Mouse (Mus musculus) limb, embryonic 14.5 days (tissue): ENCODE data around the gene Cdk17. TPM values are rescaled to one million over a fixed set of nuclear protein-coding genes. Genes with fewer than 3 reads are reported as not detected.

ENCODE experiments used
- ATAC-seq: fragments of 200-750 bp; cut with Nextera tagmentation; 2 replicates; pipeline ENCODE4 v1.8.0; 2017; ENCODE audit warnings: low read depth, moderate number of reproducible peaks, moderate TSS enrichment; ENCODE audit not compliant: low FRiP score
- DNase-seq: peaks from one replicate; pipeline ENCODE4 v3.0.0-alpha.2; 2015; ENCODE audit warnings: low spot score
- H3K27ac ChIP-seq: fragments of 300-500 bp; sonication (generic); replicated peaks from 2 replicates; pipeline ENCODE4 v1.5.1; 2014; ENCODE audit warnings: low read depth, mild to moderate bottlenecking, low read length, moderate library complexity, mixed read lengths
- H3K27me3 ChIP-seq: fragments of 300-500 bp; sonication (generic); 2 replicates; pipeline ENCODE4 v1.6.1; 2014; ENCODE audit warnings: low read length, mixed read lengths; ENCODE audit not compliant: control insufficient read depth, insufficient read depth
- H3K36me3 ChIP-seq: fragments of 300-500 bp; sonication (generic); 2 replicates; pipeline ENCODE4 v1.6.1; 2014; ENCODE audit warnings: mild to moderate bottlenecking, low read length, moderate library complexity, mixed read lengths; ENCODE audit not compliant: control insufficient read depth, insufficient read depth
- H3K4me1 ChIP-seq: fragments of 300-500 bp; sonication (generic); 2 replicates; pipeline ENCODE4 v1.6.1; 2014; ENCODE audit warnings: antibody characterized with exemption, low read length, mixed read lengths; ENCODE audit not compliant: control insufficient read depth, insufficient read depth
- H3K4me2 ChIP-seq: fragments of 300-500 bp; sonication (generic); replicated peaks from 2 replicates; pipeline ENCODE4 v1.6.1; 2014; ENCODE audit warnings: low read depth, mild to moderate bottlenecking, low read length, moderate library complexity; ENCODE audit not compliant: severe bottlenecking
- H3K4me3 ChIP-seq: fragments of 300-500 bp; sonication (generic); replicated peaks from 2 replicates; pipeline ENCODE4 v1.5.1; 2014; ENCODE audit warnings: low read length
- H3K9ac ChIP-seq: fragments of 300-500 bp; sonication (generic); 2 replicates; pipeline ENCODE4 v1.6.1; 2014; ENCODE audit warnings: mild to moderate bottlenecking, low read depth, low read length, moderate library complexity; ENCODE audit not compliant: severe bottlenecking
- H3K9me3 ChIP-seq: fragments of 300-500 bp; sonication (generic); 2 replicates; pipeline ENCODE4 v1.6.1; 2016; ENCODE audit warnings: low read length; ENCODE audit not compliant: control insufficient read depth
- POLR2A ChIP-seq: fragments of 200-500 bp; IDR thresholded peaks from 2 replicates; pipeline ENCODE4 v1.8.0; 2012; ENCODE audit warnings: inconsistent platforms, mild to moderate bottlenecking, moderate library complexity, borderline replicate concordance; ENCODE audit not compliant: insufficient read depth, insufficient read length; ENCODE audit errors: extremely low read depth
- WGBS: fragments of 180-500 bp; shearing (Covaris S2); extraction: QIAGEN DNeasy Blood & Tissue Kit; methylation state at CpG from one replicate; pipeline ENCODE4 v1.1.7; 2014; 5-methylcytosine and 5-hydroxymethylcytosine counted together
- polyA plus RNA-seq, 2 experiments: library from polyadenylated mRNA; depleted of rRNA in 1 of 2; stranded (reverse) in 1 of 2; unstranded in 1 of 2; fragments of >200 nt; fragmentation: Nextera tagmentation in 1 of 2; extraction: Ambion mirVana in 1 of 2; gene quantifications; 2 replicates each; pipeline versions ENCODE4 v1.2.1 to v1.2.3; 2012 to 2014

Gene Cdk17
- polyA plus RNA-seq, 2 experiments = 24.7 to 25.9 TPM

DNA sequence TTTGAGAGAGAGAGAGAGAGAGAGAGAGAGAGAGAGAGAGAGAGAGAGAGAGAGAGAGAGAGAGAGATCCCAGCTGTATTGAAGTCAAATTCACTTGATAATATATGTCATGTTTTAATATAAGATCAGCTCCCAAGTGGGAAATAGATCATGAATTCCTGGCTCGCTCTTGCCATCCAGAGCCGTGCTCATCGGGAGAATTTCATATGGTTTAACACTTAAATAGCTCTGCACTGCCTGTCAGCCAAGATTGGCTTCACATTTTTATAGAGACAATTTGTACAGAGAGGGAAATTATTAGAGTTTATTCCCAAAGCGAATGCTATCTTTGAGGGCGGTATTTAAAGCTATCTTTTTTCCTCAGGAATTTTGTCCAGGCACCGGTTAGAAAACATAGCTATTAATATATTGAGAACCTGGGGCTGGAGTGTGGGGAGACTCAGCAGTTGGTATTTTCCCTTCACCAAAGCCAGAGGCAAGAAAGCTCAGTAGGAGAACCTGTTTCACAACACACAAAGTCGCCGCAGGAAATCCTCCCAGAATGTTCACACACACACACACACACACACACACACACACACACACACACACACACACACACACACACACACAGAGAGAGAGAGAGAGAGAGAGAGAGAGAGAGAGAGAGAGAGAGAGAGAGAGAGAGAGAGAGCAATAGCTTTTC is 17.9 kb upstream of the Cdk17 start:
- no peaks in the 10 kb centered on the region for H3K36me3 ChIP-seq
- H3K4me2 ChIP-seq = no peak overlapping the region
- no peak overlapping the region for H3K9ac ChIP-seq
- no peak overlapping the region for H3K27ac ChIP-seq
- 40% methylated on average over 8 of the region's 8 CpGs for WGBS
- no peak for ATAC-seq
- H3K9me3 ChIP-seq = no peaks in the 10 kb centered on the region
- no peak overlapping the region for H3K4me3 ChIP-seq
- H3K4me1 ChIP-seq = no peaks in the 10 kb centered on the region
- H3K27me3 ChIP-seq = no peaks in the 10 kb centered on the region
- no peak for TF ChIP-seq POLR2A
- peak; percentile 23 for DNase-seq

DNA sequence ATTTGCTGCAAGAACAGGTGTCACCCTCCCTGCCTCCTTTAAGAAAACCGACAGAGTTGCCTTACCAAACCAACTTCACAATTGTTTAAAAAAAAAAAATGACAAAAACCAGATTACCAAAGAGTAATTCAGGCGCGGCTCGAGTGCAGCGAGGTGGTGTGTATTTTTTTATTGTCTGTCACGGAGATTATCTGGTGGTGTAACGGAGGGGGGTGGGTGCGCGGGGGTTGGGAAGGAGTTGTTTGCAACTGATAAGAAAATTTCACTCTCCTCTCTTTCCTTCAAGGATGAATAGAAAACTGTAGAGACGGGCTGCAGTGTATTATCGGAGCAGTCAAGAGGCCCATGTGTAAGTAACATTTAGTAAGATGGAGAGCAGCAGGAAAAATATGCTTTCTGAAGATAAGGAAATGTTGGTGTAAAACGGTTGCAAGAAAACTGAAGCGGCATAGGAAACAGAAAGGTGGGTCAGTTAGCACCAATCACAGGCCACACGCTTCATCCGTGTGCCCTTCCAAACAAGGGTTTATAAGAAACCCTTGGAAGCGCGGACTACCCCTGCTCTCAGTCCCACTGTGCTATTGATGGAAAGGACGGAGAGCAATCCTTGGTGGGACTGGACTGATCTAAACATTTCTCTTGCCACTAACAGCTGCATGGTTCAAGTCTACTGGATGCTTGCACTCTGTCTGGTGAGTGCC is 17.2 kb upstream of the Cdk17 start:
- Histone ChIP-seq H3K4me3 (no peak overlapping the region), H3K27me3 (no peaks in the 10 kb centered on the region), H3K4me1 (no peaks in the 10 kb centered on the region), H3K4me2 (no peak overlapping the region), H3K9me3 (no peaks in the 10 kb centered on the region), H3K36me3 (no peaks in the 10 kb centered on the region), H3K27ac (no peak overlapping the region), H3K9ac (no peak overlapping the region)
- WGBS = 47% methylated on average over 18 of the region's 18 CpGs
- no peak for ATAC-seq
- no peak for DNase-seq
- TF ChIP-seq POLR2A = no peak

DNA sequence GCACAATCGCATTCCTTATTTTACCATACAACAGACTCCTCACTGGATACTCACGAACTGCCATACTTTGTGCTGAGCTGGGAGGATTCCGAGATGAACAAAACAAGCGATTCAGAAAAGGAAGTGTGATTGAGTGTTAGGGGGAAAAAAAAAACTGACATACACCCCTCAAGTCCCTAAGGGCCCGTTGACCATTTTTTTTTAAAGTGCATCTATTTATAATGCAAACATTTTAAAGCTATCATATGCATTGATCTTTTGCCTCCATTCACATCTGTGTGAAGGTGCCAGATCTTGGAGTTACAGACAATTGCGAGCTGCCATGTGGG is 16.7 kb upstream of the Cdk17 start:
- WGBS = 83% methylated on average over 6 of the region's 6 CpGs
- no peak for ATAC-seq
- Histone ChIP-seq H3K36me3 (no peaks in the 10 kb centered on the region), H3K27me3 (no peaks in the 10 kb centered on the region), H3K27ac (no peak overlapping the region), H3K9me3 (no peaks in the 10 kb centered on the region), H3K4me2 (no peak overlapping the region), H3K4me3 (no peak overlapping the region), H3K9ac (no peak overlapping the region), H3K4me1 (no peaks in the 10 kb centered on the region)
- no peak for DNase-seq
- TF ChIP-seq POLR2A = no peak

DNA sequence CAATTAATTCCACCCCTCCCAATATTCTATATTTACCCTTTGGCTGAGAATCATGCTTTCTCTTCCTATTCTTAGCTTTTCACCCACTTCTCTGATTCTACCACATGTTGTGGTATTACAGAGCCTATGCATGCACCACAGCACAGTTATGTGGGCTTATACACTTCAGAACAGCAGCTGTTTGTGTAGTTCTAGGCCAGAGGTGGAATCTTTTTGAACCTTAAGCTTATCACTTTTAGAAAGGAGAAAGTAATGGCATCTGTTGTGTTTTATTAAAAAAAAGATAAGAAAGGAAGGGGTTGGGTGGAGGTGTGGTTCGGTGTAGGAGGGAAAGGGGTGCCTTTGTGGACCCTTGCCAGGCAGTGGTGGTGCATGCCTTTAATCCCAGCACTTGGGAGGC is 16.1 kb upstream of the Cdk17 start:
- no peak for TF ChIP-seq POLR2A
- ATAC-seq = no peak

GRCm38 (mm10) chr10:93145088-93145487 is 15.6 kb upstream of the Cdk17 start:
- Histone ChIP-seq H3K4me1 (no peaks in the 10 kb centered on the region), H3K4me2 (no peak overlapping the region), H3K27ac (no peak overlapping the region), H3K9me3 (no peaks in the 10 kb centered on the region), H3K4me3 (no peak overlapping the region), H3K36me3 (no peaks in the 10 kb centered on the region), H3K9ac (no peak overlapping the region), H3K27me3 (no peaks in the 10 kb centered on the region)
- 68% methylated on average over 10 of the region's 10 CpGs for WGBS
- ATAC-seq = no peak
- no peak for TF ChIP-seq POLR2A
- no peak for DNase-seq

More for the DNA sequence above, 16.1 kb upstream of the Cdk17 start:
- H3K9me3 ChIP-seq = no peaks in the 10 kb centered on the region
- H3K27me3 ChIP-seq = no peaks in the 10 kb centered on the region
- no peak overlapping the region for H3K4me3 ChIP-seq
- DNase-seq = no peak
- H3K27ac ChIP-seq = no peak overlapping the region
- H3K36me3 ChIP-seq = no peaks in the 10 kb centered on the region
- H3K9ac ChIP-seq = no peak overlapping the region
- no peaks in the 10 kb centered on the region for H3K4me1 ChIP-seq
- 84% methylated on average over 1 of the region's 1 CpGs for WGBS
- no peak overlapping the region for H3K4me2 ChIP-seq
